Mouse (Mus musculus): ENCODE measurements around the gene Siah1a.

DNA sequence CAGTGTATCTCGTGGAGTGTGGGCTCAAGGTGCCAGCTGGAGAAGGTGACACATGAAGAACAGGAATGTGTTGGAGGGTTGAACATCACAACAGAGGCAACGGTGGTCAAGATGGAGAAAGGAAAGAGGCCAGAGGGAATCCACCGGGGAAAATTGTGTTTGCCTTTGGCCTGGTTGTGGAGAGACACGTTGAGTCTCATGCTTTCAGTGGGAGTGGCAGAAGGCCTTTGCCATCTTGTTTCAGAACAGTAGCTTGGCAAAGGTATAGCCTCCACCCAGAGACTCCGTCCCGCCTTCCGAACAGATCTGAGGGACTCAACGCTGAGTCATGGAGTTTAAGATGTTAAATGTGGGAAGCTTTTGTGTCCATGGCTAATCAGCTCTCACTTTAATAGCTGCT is 19.9 kb upstream of the Siah1a start:
- TF ChIP-seq NANOG (IDR thresholded peaks at IDR 0.05; ENCODE audit: borderline replicate concordance, low read length), result no peak
- TF ChIP-seq CTCF (conservative IDR thresholded peaks at IDR 0.05; ENCODE audit: low read length), result no peak

Data from E14TG2a.4 (cell line).